Mouse (Mus musculus) frontal cortex, postnatal 36 days (tissue): ENCODE measurements around the gene Kmt2d.

Experiments used
- DNase-seq, 2 experiments: peaks; one replicate each; pipeline ENCODE4 v3.0.0; 2022; ENCODE audit warnings: low spot score in 2 of 2

Gene Kmt2d

DNA sequence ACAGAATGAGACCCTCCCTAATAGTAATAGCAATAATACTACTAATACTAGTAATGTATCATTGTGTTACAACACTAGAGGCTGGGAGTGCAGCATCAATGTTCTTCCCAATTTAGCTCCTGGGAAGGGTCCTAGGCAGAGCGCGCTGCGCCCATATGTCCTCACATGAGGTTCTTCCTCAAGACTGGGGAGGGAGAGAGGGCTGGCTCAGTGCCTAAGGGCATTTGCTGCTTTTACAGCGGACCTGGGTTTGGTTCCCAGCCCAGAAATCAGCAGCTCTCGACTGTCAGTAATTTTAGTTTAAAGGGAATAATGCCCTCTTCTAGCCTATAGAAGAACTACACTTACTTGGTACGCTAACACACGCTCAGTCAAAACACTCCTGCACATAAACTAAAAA is 16.5 kb upstream of the Kmt2d start:
- DNase-seq: no peak

DNA sequence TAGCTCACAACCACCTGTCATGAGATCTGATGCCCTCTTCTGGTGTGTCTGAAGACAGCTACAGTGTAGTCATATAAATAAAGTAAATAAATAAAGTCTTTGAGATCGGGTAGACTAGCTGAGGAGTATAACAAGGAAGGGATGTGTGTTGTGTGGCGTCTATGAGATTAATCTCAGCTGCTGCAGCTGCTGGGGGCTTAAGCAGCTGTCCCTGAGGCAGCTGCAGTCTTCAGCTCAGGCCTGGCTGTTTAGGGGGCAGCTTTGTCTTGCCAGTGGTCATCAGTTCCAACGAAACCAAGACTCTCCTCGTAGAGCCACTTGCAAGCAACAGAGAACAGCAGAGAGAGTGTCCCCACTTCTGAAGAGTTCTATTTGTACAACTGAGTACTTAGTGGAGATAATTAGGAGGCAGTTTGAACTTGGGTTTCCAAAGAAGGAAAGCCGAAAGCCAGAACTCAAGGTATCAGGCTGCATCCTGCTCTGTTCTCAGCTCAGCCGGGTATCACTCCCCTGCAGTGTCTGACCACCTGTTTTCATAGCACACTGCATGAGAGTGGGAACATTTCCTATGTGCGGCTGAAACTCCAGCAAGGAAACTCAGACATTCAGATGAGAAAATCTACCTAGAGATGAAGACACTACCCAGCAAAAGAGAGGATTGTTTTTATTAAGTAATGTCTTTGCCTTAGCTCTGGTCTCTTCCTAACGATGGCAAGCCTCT is 15.8 kb upstream of the Kmt2d start:
- no peak for DNase-seq

DNA sequence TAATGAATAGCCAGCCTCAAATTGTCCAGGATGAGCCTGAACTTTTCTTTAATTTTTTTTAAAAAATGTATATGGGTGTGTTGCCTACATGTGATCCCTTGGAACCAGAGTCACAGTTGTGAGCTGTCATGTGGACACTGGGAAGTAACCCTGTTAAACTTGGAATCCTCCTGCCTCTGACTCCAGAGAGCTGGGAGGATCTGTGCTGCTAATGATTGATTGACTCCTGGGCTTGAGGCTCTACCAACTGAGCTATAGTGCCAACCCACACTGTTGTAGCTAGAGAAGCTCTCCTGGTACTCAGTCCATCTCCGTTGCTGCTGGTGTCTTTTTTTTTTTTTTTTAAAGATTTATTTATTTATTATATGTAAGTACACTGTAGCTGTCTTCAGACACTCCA is 13.1 kb upstream of the Kmt2d start:
- no peak for DNase-seq

DNA sequence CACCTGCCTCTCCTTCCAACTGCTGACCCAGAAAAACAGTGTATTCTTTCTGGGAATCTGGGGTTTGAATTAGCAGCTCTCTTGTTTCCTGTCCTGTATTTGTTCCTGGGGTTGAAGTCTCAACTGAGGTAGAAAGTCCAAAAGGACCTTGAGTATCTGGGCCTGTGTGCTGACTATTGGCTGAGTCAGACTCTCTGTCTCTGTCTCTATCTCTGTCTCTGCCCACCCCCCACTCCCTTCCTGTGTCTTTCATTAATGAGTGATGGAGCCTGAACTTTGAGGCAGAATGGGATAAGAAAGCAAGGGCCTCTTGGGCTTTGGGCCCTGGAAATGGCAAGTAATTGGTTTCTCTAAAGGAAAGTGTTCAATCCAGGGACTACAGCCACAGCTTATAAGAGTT is 12.7 kb upstream of the Kmt2d start:
- no peak for DNase-seq

DNA sequence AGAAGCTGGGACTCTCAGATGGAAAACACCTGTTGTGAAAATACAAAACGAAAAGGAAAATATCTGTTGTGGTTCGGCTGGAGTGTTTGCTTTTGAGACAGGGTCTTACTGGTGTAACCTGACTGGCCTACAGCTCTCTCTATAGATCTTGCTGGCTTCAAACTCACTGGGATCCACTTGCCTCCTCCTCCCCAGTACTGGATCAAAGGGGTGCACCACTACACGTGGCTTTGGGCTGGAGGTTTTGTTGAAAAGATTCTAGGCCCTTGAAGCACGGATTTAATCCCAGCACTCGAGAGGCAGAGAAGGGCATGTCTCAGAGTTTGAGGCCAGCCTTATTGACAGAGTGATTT is 10.6 kb upstream of the Kmt2d start:
- no peak for DNase-seq

DNA sequence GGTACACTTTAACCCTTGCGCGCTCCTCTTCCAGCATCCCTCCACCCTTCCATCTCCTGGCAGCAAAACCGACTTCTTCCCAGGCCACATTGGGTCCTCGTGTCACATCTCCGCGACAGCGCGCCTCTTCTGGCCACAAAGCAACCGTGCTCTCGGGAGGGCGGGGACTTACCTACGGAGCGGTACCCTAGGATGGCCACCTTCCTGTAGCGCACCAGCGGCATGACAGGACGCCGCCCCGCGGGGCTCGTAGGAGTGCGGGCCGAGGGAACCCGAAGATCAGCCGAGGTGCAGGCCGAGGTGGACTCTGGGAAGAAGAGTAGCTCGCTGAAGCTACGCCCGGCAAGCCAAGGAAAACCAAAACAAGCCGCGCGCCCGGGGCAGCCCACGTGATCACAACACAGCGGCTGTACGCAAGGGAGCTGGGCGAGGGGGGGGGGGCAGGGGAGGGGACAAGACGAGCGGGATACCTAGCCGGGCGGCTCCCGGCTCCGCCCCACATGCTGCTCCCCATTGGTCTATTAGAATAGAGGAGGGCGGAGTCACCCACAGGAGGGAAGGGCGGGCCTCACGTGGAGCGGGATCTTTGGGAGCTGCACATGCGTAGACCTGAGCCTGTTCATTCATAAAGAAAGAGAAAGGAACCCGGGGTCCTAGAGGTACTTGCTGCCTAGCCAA is 10.1 kb upstream of the Kmt2d start:
- DNase-seq: peak; percentile 85 to 91

DNA sequence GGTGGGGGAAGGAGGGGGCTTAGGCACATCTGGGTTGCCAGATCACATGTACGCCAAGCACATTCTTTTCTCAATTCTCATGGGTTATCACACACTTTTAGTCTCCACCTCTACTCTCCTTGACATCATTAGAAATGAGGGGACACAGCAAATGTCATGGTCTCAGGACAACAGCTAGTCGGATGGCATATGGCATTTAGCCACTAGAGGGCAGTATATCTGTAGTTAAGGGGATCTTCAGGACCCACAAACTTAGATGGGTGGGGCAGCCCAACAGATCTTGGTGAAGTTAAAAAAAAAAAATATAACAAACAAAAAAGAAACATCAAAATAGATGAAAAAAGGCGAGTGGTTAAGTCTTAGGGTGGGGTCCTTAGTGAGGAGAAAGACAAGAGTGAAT is 6.3 kb upstream of the Kmt2d start:
- peak in 1 of 2 experiments; percentile 69 for DNase-seq

DNA sequence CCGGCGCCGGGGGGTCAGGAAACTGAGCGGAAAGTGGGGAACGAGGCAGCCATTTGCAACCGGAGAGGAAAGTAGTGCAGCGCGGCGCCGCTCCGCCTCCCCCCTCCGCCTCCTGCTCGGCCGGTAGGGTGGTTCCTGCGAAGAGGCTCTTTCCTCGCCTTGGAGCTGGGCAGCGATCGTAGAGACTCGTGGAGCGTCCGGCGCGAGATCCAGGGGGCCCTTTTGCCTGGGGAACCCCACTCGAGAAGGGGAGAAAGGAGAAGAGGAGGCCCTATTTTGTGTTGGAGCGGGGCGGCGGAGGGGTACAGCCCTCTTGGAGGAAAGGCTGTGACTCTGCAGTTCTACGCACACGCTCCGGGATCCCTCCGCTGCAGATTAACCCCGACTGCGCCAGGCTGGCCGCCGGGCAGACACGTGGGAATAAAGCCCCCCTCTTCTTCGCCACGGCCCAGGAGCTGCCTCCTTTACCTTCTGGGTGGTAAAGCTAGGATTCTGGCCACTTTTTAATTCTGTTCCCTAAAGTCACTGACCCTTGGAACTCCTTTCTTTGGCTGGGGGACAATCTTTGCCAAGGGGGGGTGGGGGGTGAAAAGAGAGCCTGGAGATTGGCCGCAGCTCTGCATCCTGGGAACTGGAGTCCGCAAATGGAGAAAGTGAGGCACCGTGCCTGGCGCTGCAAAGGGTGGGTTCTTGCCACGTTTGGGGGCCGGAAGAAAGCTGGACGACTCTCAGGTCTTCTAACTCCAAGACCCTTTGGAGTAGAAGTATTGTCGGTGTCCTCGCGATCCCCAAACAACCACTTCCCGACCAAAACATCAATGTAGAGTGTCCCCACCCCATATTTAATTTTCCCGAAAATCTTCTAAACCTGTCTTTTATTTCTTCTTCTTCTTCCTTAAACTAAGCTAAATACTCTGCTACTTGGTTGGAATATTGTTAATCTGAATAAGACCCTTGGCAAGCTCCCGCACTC is 1.2 kb upstream of the Kmt2d start:
- peak; percentile 93 to 94 for DNase-seq

DNA sequence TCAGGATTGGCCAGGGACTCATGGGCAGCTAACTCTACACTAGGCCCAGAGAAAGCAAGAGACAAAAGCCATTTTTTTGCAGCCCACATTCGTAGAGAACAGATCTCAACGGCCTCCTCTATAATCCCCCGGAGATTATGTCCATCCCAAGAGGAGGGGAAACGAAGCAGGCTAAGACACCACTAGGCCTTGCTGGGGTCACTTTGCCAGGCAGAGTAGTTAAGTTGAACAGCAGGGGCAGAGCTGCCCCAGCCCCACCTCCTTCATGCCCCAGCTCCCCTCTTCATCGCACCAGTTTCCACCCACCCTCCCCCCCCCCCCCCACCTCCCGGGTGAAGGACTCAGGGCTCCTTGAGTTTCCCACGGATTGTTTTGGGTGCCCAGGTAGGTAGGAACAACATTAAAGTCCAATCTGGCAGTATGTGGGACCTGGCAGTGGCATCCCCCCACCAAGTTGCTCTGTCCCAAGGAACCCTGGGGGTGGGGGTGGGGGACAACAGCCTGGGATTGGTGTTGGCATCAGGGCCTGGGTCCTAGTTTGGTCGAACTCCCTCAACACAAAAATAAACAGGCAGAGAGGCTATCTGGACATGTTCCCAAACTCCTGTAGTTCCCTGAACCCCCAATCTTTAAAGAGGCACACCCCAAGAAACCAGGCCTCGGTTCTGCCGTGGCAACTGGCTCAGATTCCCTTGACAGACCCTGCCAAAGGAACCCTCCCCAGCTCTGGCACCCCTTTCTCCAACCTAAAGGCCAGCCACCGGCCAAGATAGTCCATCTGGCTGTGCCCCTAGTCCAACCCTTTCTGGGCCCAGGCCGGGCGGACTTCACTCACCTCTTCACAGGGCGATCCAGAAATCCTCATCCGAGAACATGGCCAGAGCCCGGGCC is 580 bp downstream of the Kmt2d start:
- no peak for DNase-seq

DNA sequence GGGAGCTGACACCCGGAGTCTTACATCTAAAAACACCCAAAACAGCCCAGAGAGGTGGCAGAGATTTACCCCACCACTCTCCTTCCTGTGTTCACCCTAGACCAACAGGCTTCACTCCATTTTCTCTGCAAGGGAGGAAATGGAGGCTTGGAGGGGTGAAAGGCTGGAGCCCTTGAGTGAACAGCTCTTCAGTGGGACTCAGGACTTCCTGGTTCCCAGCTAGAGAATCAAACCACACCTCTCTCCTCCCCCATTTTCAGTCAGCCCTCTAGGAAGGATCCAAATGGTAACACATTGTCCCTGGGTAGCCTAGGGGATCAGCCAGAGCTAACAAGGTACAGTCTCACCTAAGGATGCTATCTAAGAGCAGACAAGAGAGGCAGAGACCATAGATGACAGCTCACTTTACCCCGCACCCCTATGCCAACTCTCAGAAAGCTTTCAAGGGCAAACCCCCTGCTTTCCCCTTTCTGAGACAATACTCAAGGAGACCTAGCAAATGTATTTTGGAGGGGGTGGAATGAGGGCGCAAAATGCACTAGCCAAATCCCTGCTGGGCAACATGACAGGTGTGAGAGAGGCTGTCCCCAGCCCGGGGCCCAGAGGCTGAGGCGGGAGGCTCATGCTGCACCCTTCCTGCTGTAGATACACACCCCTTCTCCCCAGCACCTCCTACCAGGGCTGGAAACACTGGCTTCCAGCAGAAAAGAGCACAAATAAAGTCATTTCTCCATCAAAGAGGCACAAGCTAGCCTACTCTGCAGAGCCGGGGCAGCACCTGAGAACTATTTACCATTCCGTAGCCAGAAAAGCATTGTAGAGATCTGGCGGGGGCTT is 1.4 kb downstream of the Kmt2d start:
- DNase-seq: no peak

DNA sequence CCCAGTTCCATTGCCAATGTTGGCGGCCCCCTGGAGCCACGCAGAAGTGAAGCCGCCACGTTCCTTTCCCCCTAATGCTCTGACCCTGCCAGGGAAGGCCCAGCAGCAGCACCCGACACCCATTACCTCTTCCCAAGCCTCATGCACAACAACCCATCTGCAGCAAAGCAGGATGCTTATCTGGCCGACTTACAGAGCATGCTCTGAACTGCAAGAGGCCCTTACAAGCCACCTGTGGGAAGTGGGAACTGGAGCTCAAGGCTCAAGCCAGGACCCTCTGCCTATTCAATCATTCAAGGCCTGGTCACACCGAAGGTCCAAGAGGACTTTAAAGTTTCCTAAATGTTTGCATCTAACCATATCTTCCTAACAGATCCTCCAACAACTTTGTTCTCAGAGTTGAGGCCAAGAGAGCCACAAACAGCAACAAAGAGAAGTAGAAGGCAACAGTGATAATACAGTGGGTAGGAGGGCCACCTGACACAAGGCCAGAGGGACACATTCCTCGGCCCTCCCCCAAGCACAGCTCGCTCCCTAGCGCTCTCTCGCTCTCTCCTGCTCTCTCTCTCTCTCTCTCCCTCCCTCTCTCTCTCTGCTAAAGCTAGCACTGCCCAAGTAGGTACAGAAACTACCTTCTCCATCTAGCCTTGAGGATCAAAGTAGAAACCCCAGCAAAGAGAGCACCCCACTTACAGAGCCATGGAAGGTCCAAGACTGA is 2.5 kb downstream of the Kmt2d start:
- no peak for DNase-seq

DNA sequence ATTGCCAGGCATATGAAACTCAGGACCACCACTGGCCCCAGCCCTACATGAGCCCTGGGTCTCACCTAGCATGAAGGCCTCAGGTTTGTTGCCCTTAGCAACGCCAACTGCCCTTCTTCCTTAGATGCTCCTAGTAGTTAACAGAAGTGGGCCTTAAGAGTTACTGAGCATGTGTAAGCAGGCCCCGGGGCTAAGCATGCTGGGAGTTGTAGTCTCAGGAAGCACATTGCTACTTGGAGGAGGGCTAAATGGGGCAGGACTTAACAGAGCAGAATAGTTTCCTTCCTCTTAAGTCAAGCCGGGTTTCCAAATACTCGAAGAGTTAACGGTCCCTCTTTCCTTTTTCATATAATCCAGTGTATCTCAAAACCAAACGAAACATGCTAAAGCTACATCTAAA is 3.7 kb downstream of the Kmt2d start:
- DNase-seq: peak; percentile 44 to 64

DNA sequence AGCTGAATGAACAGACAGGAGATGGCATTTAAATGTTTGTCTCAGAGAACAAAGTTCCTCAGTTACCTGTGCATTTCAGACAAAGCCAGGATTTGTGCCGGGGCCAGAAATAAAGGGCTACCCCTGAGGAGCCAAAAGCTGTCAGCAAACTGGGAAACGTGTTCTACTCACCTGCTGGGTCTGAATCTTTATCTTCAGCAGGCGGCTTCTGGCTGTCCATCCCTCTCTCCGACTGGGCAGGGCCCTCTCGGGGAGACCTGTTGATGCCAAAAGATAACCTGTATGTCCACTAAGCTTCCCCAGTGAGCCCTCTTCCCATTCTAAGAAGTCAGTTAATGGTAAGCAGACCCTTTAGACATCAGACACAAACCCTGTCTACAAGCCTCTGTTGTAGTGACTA is 4.5 kb downstream of the Kmt2d start:
- DNase-seq: no peak

DNA sequence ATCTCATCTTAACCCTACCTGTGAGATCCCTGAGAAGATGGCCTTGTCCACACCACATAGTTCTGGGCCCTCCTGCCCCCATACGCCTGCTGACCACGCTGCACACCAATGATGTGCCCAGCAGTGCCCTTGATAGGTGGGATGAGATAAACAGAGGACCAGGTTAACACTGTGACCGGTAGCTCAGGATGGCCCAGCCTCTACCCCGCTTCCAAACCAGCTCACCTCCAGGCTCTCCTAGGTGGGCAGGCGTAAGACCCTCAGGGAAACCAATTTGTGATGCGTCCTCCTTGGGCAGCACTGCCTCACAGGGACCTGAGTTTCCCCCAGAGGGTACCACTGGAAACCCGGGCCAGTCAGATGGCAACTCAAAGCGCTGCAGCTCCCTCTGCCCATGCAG is 5.2 kb downstream of the Kmt2d start:
- DNase-seq: no peak

DNA sequence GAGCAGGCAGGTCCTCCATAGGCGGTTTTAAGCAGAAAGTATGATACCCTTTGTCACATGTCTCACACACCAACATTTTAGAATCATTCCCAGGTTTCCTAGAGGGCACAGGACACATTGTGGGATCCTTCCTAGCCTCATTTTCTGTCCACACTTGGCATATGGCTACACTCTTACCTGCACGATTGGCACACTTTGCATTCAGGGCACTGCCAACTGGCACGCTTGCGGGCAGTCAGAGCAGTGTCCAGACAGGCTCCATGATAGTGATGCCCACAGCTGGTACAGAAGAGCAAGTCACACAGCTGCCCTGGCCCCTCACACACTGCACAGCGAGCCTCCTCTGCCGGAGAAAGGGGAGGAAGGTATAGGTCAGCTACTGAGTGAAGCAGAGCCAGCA is 6.1 kb downstream of the Kmt2d start:
- DNase-seq: no peak

DNA sequence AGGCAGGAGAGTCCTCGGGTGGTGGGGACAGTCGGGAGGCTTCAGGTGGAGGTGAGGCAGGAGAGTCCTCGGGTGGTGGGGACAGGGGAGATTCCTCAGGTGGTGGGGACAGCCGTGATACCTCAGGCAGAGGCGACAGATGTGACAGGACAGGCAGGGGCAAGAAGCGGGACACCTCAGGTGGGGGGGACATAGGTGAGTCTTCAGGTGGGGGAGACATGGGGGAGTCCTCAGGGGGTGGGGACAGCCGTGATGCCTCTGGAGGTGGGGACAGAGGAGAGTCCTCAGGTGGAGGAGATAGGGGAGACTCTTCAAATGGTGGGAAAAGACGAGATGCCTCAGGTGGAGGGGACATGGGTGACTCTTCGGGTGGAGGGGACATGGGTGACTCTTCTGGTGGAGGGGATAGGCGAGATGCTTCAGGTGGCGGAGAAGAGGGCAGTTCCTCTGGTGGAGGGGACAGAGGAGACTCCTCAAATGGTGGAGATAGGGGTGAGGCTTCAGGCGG is 7.5 kb downstream of the Kmt2d start:
- DNase-seq: no peak

DNA sequence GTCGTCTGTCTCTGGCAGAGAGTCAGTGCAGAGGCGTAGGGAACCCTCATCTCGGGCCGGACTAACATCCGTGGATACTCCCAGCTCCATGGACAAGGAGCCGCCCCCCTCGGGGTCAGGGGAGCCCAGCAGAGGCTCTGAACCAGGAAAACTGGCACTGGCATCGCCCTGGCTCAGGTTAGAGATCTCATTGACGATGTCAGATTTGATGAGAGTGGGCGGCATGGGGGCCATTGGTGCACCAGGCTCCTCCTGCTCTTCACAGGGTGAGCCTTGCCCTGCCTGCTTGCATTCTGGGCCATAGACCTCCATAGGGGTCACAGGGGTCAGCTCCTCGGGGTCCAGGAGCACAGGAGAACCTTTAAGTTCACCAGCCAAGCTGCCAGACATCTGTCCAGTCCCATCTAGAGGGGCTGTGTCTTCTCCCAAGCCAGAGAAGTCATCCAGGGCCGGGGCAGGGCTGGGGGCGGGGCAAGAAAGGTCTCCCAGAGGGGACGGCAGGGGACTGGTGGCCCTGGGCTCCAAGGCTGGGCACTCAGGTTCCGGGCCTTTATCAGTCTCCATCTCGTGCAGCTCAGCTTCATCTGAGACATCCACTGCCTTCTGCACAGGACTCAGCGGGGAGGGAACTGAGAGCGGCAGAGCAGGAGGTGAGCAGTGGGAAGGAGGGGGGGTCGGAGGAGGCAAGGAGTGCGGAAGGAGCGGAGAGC is 9.1 kb downstream of the Kmt2d start:
- no peak for DNase-seq

DNA sequence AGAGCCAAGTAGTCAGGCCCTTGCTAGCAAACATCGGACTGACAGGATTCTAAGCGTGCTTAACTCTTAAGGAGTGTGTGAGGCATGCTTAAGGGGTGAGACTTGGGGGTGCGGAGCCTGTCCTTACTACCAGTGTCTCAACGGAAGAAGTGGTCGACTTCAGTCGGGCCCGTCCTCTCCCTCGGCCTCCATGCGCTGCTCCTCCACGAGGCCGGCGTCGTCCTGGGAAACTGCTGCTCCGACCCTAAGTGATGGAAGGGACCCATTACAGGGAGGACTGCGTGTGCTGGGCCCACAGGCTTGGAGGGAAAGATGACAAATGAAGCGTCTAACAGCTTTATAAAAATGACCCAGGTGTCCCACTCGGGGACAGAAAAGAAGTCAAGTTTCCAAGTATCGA is 10.1 kb downstream of the Kmt2d start:
- DNase-seq: no peak
